Mouse (Mus musculus) lung, postnatal 14 days (tissue): ENCODE measurements at regions not wholly inside any gene's neighbourhood (a gene's known extent, or its start where the extent isn't known, plus 50 kb on each side); places are given as distances from the start of the nearest gene placed in this dataset.

Experiments
- DNase-seq: peaks from one replicate; pipeline ENCODE4 v3.0.0; 2021

- DNase-seq = peak; percentile 42
Observed at GRCm38 (mm10) chr14:105950924-105951323, 54.3 kb upstream of the Spry2 start.

- DNase-seq = no peak
Observed at GRCm38 (mm10) chr14:105955082-105955481, 58.5 kb upstream of the Spry2 start.

- no peak for DNase-seq
Observed at GRCm38 (mm10) chr14:105956796-105957195, 60.2 kb upstream of the Spry2 start.

DNA sequence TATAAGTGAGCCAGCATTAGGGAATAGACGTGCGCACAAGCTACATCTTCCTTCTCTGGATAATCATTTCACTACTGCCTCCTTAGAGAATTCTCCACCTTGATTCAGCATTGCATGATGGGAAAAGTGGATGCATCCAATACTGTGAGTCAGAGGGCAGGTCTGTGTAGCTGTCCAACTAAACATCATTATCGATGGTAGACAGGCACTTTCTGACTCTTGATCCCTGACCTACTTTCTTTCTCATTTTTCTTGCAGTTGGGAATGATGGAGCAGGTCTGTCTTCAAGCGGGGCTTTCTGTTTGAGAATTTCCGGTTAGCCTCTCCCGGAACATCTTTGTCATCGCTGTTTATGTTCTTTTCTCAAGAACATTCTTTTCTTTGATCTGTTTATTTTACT, 61.4 kb upstream of the Spry2 start:
- DNase-seq = no peak

- peak; percentile 15 for DNase-seq
Observed at GRCm38 (mm10) chr14:105979544-105980323, 83.1 kb upstream of the Spry2 start.

DNA sequence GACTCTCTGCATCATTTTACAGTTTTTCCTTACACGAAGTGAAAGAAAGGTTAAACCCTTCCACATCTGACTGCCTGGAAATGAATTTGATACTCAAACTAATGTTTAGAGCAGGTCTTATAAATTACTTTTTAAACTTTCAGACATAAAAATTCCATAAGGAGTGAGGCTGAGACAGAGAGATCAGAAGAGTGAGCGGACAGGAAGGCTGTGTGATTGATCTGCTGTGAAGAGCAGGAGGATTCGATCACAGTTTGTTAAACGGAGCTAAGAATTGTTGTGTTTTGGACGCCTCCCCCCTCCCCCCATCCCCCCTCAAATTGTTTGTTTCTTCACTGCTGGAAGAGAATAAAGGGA, 83.7 kb upstream of the Spry2 start:
- no peak for DNase-seq

GRCm38 (mm10) chr14:105987341-105987882, 90.8 kb upstream of the Spry2 start:
- DNase-seq = no peak

GRCm38 (mm10) chr14:105988738-105989137, 92.1 kb upstream of the Spry2 start:
- DNase-seq = no peak

DNA sequence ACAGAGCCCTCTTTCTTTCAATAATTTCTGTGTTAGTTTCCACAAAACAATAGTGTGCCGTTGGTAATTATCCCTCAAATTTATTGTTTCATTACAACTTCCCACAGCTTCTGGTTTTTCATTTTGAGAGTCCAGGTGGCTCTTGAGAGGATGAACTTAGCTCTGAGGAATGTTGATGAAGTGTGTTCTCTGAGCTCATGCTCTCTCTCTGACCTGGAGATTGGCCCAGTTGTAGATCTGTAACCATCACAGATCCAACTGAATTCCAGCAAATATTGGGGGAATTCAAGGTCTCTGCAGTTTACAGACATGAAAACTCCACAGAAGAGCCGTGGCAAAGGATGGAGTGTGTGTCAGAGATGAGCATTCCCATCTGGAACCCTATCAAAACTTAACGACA, 96.5 kb upstream of the Spry2 start:
- no peak for DNase-seq

GRCm38 (mm10) chr14:105999801-106000200, 103.2 kb upstream of the Spry2 start:
- no peak for DNase-seq

DNA sequence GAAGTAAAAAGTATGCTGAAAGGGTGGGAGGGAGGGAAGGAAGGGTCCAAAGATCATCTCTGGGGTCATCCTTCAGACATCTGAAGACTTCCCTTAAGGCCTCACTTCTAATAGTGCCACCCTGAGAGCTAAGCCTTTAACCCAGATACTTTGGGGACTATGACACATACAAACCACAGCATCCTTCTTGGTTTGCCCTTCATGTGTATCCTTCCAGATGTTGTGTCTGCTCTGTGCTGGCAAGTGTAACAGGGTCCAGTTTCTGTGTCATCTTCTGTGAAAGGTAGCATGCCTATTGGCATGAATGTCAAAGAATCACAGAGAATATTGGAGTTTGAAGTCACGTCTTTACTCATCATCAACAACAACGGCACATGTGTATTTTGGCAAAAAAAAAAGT, 98.2 kb upstream of the Trim52 start:
- no peak for DNase-seq

- DNase-seq = no peak
Observed at GRCm38 (mm10) chr14:106008951-106009350, 97.0 kb upstream of the Trim52 start.

DNA sequence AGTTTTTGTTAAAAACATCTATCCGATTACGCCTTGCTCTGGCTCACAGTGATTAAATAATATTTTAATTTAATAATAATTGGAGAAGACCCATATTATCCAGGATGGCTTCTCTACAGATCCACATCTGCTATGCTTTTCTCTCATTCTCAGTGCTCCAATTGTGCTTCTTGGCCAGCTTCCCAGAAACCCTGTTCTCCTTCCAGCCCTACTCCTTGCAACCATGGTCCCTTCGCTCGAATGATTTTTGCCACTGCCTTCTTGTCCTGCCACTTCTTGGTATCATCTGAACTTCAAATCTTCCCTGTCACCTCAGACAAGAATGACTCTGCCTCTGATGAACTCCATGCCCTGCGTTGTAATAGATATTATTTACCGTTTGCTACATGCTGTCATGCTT, 95.0 kb upstream of the Trim52 start:
- DNase-seq = peak; percentile 17

DNA sequence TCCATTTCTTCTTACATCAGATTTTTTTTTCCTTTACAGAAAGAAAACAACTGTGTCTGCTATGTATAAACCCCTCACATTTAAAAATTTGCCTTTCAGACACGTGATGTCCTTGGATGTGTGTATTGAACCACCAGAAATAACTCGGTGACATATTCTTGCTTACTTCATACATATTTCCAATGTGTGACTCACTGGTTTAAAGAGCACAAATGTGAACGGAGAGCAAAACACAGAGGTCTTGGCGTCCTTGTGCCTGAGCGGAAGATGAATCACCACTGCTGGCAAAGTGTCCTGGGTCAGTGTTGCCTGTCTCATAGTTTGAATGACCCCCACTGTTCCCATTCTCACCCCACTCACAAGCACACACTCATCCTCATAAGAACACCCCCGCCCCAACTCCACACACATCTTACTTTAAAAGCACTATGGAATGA, 94.0 kb upstream of the Trim52 start:
- DNase-seq = peak; percentile 46

GRCm38 (mm10) chr14:106022806-106023205, 83.2 kb upstream of the Trim52 start:
- DNase-seq = no peak

DNA sequence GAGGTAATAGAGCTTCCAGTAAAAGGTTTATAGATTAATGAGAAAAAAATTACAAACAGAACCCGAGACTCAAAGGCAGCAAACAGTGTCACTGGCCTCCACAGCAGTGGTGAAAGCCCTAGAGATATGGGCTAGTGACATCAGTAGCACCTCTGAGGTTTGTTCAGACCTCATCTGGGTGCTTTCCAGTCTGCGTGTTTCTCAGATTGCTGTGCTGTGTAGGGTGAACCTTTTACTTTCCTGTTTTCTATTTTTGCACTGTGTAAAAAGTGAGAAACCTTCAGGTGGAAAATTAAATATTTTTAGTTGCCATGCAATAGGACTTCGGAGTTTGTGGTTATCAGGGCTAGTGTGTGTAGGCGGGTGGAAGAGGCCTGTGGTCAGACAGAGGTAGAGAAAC, 79.2 kb upstream of the Trim52 start:
- no peak for DNase-seq

- DNase-seq = no peak
Observed at GRCm38 (mm10) chr14:106027686-106028085, 78.3 kb upstream of the Trim52 start.

GRCm38 (mm10) chr14:106031094-106031493, 74.9 kb upstream of the Trim52 start:
- DNase-seq = no peak

DNA sequence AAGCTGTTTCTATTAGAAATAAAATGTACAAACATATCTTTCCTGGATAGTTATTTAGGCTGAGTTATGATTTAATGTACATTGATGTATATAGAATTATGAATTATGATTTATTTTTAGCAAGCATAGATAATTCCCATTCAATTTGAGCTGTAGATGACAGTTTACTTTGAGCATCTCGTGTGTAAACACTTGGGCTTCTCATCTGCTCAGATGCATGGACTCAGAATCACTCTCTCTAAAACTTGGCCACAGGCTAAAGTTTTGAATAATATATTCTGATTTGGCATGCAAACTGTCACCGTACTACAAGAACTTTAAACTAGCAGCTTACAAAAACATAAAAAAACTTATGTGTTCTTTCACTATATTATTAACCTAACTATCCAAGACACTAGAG, 72.2 kb upstream of the Trim52 start:
- no peak for DNase-seq

- no peak for DNase-seq
Observed at GRCm38 (mm10) chr14:106034933-106035665, 70.9 kb upstream of the Trim52 start.

DNA sequence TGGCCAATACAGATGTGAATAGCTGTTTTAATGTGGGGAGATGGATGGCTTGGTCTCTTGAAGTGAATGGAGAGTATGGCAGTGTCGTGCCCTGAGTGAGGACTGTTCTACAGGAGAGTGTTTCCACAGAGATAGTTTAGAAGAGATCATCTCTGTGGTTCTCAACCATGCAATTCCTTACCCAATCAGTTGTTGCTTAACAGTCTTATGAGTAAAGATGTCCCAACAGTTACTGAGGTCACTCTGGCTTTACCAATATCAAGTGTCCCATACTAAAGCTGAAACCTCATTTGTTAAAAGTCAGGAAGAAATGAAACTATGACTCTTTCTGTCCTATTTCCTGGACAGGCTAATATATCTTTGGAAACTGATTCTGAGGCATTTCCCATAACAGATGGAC, 61.7 kb upstream of the Trim52 start:
- no peak for DNase-seq

- no peak for DNase-seq
Observed at GRCm38 (mm10) chr14:106050231-106050630, 55.8 kb upstream of the Trim52 start.

GRCm38 (mm10) chr14:106052585-106053551, 53.1 kb upstream of the Trim52 start:
- DNase-seq = no peak
